Mouse (Mus musculus) heart, embryonic 13.5 days (tissue): Measurements from ENCODE around the gene Mre11a. TPM values are rescaled to one million over a fixed set of nuclear protein-coding genes. Genes with fewer than 3 reads are reported as not detected.
"Not testable (repeated sequence)": the region's sequence is repeated elsewhere in the genome, so short reads cannot be mapped to it uniquely, and the experiment has no call there.

Experiments
- ATAC-seq: fragments of 200-750 bp; cut with Nextera tagmentation; 2 replicates; pipeline ENCODE4 v1.8.0; 2017; ENCODE audit warnings: moderate TSS enrichment; ENCODE audit not compliant: insufficient number of reproducible peaks, low FRiP score, low TSS enrichment; ENCODE audit errors: extremely low read depth
- H3K27ac ChIP-seq: fragments of 300-500 bp; sonication (generic); replicated peaks from 2 replicates; pipeline ENCODE4 v1.5.1; 2015; ENCODE audit warnings: moderate library complexity, mild to moderate bottlenecking, inconsistent platforms
- H3K27me3 ChIP-seq: fragments of 300-500 bp; sonication (generic); replicated peaks from 2 replicates; pipeline ENCODE4 v1.6.1; 2015; ENCODE audit warnings: mild to moderate bottlenecking, inconsistent platforms
- H3K36me3 ChIP-seq: fragments of 300-500 bp; sonication (generic); 2 replicates; pipeline ENCODE4 v1.6.1; 2015; ENCODE audit warnings: mild to moderate bottlenecking, inconsistent platforms
- H3K4me1 ChIP-seq: fragments of 300-500 bp; sonication (generic); 2 replicates; pipeline ENCODE4 v1.6.1; 2015; ENCODE audit warnings: inconsistent platforms
- H3K4me2 ChIP-seq: fragments of 300-500 bp; sonication (generic); 2 replicates; pipeline ENCODE4 v1.6.1; 2015; ENCODE audit warnings: inconsistent platforms, mild to moderate bottlenecking, moderate library complexity
- H3K4me3 ChIP-seq: fragments of 300-500 bp; sonication (generic); 2 replicates; pipeline ENCODE4 v1.5.1; 2015; ENCODE audit warnings: moderate library complexity, mild to moderate bottlenecking, inconsistent platforms
- H3K9ac ChIP-seq: fragments of 300-500 bp; sonication (generic); 2 replicates; pipeline ENCODE4 v1.6.1; 2015; ENCODE audit warnings: inconsistent platforms, mild to moderate bottlenecking, moderate library complexity
- H3K9me3 ChIP-seq: fragments of 300-500 bp; sonication (generic); 2 replicates; pipeline ENCODE4 v1.6.1; 2016; ENCODE audit warnings: inconsistent platforms
- whole genome bisulfite sequencing: fragments of 180-500 bp; shearing (Covaris S2); methylation state at CpG from one replicate; pipeline ENCODE4 v1.1.7; 2015; ENCODE audit warnings: mixed read lengths; 5-methylcytosine and 5-hydroxymethylcytosine counted together
- polyA plus RNA-seq: library from polyadenylated mRNA; unstranded; fragments of >200 nt; fragmentation: Nextera tagmentation; extraction: Ambion mirVana; gene quantifications from 2 replicates; pipeline ENCODE4 v1.2.1, GENCODE M21; 2015

The Mre11a gene
- polyA plus RNA-seq, 1 experiment from 2014 or later = 14.9 TPM

GRCm38 (mm10) chr9:14872181-14872930 lies 87.9 kb downstream of the Mre11a start:
- Histone ChIP-seq H3K4me3 (no peak overlapping the region), H3K4me1 (peaks cover 11% of the 10 kb centered on the region), H3K27ac (no peak overlapping the region), H3K9me3 (no peaks in the 10 kb centered on the region), H3K4me2 (no peak overlapping the region), H3K27me3 (no peaks in the 10 kb centered on the region; the same call in none of the 2 replicates), H3K9ac (no peak overlapping the region), H3K36me3 (no peaks in the 10 kb centered on the region)
- no peak for ATAC-seq
- 43% methylated on average over 17 of the region's 17 CpGs for WGBS

DNA sequence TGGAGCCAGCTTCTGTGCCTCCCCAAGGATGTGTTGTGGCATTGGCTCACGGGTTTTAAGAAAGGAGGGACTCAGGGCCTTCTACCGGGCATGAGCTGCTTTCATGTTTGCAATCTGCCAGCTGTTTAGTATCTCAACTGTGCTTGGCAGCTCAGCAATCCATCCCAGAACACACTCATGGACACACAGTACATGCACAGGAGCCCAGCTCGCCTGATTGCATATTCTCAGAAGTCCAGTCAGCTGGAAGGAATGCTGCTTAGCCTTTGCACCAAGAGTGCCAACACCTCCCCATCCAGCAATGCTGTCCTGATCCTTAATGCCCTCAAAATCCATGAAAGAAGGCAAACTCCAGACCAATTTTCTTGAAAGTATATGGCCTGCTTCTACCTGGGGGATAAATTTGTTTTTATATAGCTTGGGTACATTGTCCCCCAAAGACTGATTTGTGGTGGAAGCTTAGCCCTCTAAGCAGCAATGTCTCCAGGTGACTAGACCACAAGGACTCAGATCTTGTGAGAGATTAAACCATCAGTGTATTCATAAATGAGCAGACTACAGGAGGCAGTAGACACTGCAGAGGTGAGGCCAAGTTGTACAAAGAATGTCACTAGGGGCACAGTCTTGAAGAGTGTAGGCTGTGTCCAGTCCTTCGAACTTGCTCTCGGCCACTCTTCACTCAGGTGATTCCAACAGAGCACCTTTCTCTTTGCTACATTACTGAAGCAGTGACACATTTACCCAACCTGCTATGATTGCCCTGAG lies 91.5 kb downstream of the Mre11a start:
- no peaks in the 10 kb centered on the region for H3K36me3 ChIP-seq
- H3K4me2 ChIP-seq = no peak overlapping the region
- H3K9me3 ChIP-seq = no peaks in the 10 kb centered on the region
- ATAC-seq = no peak
- no peak overlapping the region for H3K27ac ChIP-seq
- no peak overlapping the region for H3K4me3 ChIP-seq
- H3K4me1 ChIP-seq = peaks cover 11% of the 10 kb centered on the region
- no peaks in the 10 kb centered on the region for H3K27me3 ChIP-seq
- 69% methylated on average over 5 of the region's 5 CpGs for WGBS
- H3K9ac ChIP-seq = no peak overlapping the region

GRCm38 (mm10) chr9:14876566-14876965 lies 92.1 kb downstream of the Mre11a start:
- not testable (repeated sequence) for H3K27me3 ChIP-seq, H3K9ac ChIP-seq, H3K27ac ChIP-seq, H3K9me3 ChIP-seq, H3K4me2 ChIP-seq, H3K36me3 ChIP-seq, ATAC-seq, H3K4me3 ChIP-seq
- WGBS = 33% methylated on average over 8 of the region's 8 CpGs
- H3K4me1 ChIP-seq = peaks cover 11% of the 10 kb centered on the region

GRCm38 (mm10) chr9:14884641-14885040 lies 100.2 kb downstream of the Mre11a start:
- ATAC-seq = no peak
- Histone ChIP-seq H3K9me3 (no peaks in the 10 kb centered on the region), H3K4me2 (no peak overlapping the region), H3K4me1 (peaks cover 14% of the 10 kb centered on the region), H3K27ac (no peak overlapping the region), H3K4me3 (no peak overlapping the region), H3K9ac (no peak overlapping the region), H3K36me3 (no peaks in the 10 kb centered on the region), H3K27me3 (no peaks in the 10 kb centered on the region; the same call in none of the 2 replicates)
- 46% methylated on average over 4 of the region's 4 CpGs for WGBS

- H3K9me3 ChIP-seq = no peaks in the 10 kb centered on the region
- ATAC-seq = no peak
- H3K36me3 ChIP-seq = no peaks in the 10 kb centered on the region
- H3K27me3 ChIP-seq = no peaks in the 10 kb centered on the region; the same call in none of the 2 replicates
- H3K9ac ChIP-seq = no peak overlapping the region
- H3K4me1 ChIP-seq = peaks cover 14% of the 10 kb centered on the region
- no peak overlapping the region for H3K4me2 ChIP-seq
- no peak overlapping the region for H3K27ac ChIP-seq
- H3K4me3 ChIP-seq = no peak overlapping the region
These were observed 100.7 kb downstream of the Mre11a start for GRCm38 (mm10) chr9:14885151-14885550.

GRCm38 (mm10) chr9:14885954-14886353 lies 101.5 kb downstream of the Mre11a start:
- H3K27ac ChIP-seq = no peak overlapping the region
- H3K9me3 ChIP-seq = no peaks in the 10 kb centered on the region
- no peak for ATAC-seq
- no peak overlapping the region for H3K9ac ChIP-seq
- H3K27me3 ChIP-seq = no peaks in the 10 kb centered on the region; the same call in none of the 2 replicates
- no peaks in the 10 kb centered on the region for H3K36me3 ChIP-seq
- no peak overlapping the region for H3K4me3 ChIP-seq
- peaks cover 14% of the 10 kb centered on the region for H3K4me1 ChIP-seq
- no peak overlapping the region for H3K4me2 ChIP-seq
- whole genome bisulfite sequencing = 55% methylated on average over 1 of the region's 1 CpGs

Other genes with a start within 250 kb of the Mre11a start
- gene Amotl1, start 139.6 kb upstream of the Mre11a start, polyA plus RNA-seq = 15.3 and 15.7 TPM in 2 replicates
- 0.06 and 0.09 TPM in 2 replicates for gene Piwil4, start 43.9 kb upstream of the Mre11a start, polyA plus RNA-seq
- gene Fut4, start 32.3 kb upstream of the Mre11a start, polyA plus RNA-seq = 0.99 and 1.2 TPM in 2 replicates
- gene 1700012B09Rik, start 13.6 kb upstream of the Mre11a start, polyA plus RNA-seq = not detected in 2 replicates
- 20.7 and 25.9 TPM in 2 replicates for gene Ankrd49, start 202 bp downstream of the Mre11a start, polyA plus RNA-seq
- 0.27 TPM in 1 of 2 replicates, not detected in the other for gene Gpr83, start 75.6 kb downstream of the Mre11a start, polyA plus RNA-seq
- gene Izumo1r, start 119.3 kb downstream of the Mre11a start, polyA plus RNA-seq = not detected in 2 replicates